Mouse (Mus musculus) 3134 (cell line): ENCODE data around the gene Wdr11.

Experiments used
- DNase-seq: peaks from one replicate; pipeline ENCODE4 v3.0.0-alpha.2; 2011; ENCODE audit warnings: low spot score; ENCODE audit not compliant: insufficient read length; ENCODE audit errors: extremely low read depth

Gene Wdr11

GRCm38 (mm10) chr7:129591371-129592131 is at the start of gene Wdr11:
Gene Wdr11 (plus strand): TSS chr7:129591863.
- peak; percentile 87 for DNase-seq

GRCm38 (mm10) chr7:129567541-129567940 is 24.1 kb upstream of the Wdr11 start:
- DNase-seq = no peak

- DNase-seq = no peak
Measured at GRCm38 (mm10) chr7:129568338-129568737, 23.3 kb upstream of the Wdr11 start.

DNA sequence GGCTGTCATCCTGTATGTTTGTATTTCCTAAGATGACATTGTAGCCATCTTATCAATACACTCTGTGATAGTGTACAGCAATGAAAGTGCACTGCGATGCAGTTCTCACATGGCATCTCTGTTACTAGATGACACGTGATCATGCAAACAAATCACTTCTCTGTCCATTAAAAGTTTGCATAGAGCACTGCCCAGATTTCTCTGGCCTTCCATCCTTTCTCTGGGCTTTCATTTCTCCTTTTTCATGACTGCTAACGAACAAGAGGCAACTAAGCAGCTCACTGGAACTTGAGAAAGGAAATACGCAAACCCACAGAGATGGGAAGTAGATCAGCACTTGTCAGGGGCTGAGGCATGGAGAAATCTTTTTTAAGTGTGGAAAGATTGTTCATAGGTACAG is 17.2 kb upstream of the Wdr11 start:
- DNase-seq = no peak

- DNase-seq = no peak
Measured at GRCm38 (mm10) chr7:129575110-129575784, 16.4 kb upstream of the Wdr11 start.

GRCm38 (mm10) chr7:129592132-129592745 is 576 bp downstream of the Wdr11 start:
- DNase-seq = no peak

DNA sequence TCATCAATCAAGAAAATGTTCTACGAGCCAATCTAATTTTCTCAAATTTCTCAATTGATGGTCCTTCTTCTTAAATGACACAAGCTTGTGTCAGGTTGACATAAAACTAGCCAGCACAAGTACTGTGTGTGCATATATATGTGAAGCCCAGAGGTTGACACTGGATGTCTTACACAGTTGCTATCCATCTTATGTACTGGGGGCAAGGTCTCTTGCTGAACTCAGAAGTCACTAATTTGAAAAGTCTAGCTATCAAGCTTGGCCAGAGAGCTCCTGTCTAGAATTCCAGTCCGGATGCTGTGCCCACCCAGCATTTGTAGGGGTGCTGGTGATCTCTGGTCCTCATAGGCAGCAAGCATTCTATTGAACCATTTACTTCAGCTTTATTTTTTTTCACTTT is 5.5 kb downstream of the Wdr11 start:
- no peak for DNase-seq

DNA sequence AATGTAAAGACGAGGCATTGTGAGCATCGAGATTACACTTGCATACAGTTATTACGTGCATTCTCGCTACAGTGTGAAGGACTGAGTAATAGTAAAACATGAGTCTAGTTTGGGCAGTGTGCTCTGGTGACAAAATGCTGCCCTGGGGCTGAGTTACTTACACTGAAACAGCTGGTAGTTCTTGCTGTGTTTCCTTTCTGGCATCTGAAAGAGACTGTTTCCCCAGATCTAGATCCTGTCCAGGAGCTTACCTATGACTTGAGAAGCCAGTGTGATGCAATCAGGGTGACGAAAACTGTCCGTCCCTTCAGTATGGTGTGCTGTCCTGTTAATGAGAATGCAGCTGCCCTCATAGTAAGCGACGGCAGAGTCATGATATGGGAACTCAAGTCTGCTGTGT is 14.6 kb downstream of the Wdr11 start:
- DNase-seq = no peak

DNA sequence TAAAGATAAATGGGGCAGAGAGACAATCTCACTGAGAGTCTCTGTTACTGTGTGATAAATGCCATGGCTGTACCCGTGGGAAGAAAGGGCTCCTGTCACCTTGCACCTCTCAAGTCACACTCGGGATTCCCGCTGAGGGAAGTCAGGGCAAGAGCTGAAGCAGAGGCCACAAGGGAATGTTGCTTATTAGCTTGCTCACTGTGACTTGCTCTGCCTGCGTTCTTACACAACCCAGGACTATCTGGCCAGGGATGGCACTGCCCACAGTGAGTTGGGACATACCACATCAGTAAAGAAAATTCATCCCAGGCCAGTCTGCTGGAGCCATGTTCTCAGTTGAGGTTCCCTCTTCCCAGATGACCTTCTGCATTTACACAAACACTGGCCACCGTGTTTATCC is 29.5 kb downstream of the Wdr11 start:
- DNase-seq = no peak

DNA sequence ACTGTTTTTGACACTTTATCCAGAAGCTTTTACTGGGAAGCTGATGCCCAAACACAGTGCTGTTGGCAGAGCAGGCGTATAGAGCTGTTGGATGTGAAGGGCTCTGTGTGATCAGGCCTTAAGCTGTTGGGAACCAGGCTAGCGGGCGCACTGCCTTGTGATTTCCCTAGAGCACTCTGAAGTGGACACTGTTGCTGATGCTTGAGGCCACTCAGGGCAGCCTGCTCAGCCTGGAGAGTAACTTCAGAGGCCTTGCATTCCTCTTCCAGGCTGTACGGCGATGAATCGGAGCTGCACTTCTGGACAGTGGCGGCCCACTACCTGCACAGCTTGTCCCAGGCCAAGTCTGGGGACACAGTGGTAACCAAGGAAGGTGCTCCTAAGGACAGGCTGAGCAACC is 38.7 kb downstream of the Wdr11 start:
- no peak for DNase-seq

- no peak for DNase-seq
Measured at GRCm38 (mm10) chr7:129631453-129631852, 39.8 kb downstream of the Wdr11 start.

- DNase-seq = no peak
Measured at GRCm38 (mm10) chr7:129635898-129636640, 44.4 kb downstream of the Wdr11 start.

DNA sequence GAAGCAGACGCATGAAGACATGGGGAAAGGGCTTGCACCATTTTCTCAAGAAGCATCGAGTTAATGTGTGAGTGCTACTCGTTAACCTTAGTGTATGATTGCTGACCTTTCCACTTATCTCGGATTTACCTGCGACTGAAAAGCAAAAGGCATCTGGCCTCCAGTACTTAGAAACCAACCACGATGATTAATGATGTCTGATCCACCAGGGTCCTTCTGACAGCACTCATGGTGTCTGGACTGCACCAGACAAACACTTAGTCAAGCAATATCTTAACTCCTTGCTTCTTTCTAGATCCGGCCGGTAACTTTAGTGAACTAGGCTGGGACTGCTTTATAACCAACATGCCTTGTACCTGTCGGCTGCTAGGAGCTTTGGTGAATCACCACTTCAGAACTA is 45.3 kb downstream of the Wdr11 start:
- DNase-seq = no peak

DNA sequence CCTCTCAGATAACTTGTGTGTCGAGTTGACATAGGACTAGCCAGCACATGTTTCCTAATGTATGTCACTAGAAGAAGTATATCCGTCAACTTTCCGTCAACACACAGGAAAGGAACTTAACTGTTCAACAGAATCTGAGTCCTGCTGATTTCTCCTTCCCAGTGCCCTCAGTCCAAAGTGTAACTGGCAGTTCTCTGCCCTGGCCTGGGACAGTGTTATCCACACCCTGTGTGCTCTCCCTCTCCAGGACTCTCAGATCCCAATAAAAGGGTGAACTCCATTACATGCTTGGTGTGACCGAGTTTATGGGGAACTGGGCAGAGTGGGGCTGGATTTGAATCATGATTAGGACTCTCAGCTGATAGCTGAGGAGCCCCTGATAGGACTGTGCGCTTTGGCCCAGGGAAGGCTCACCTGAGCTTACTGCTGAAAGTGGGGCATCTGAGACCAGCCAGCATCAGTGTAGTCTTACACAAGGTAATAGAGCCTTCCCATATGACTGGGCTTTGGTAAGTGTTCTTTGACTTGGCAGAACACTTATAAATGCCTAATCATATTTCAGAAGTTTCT is 46.3 kb downstream of the Wdr11 start:
- no peak for DNase-seq

GRCm38 (mm10) chr7:129639006-129639405 is 47.3 kb downstream of the Wdr11 start:
- DNase-seq = no peak

DNA sequence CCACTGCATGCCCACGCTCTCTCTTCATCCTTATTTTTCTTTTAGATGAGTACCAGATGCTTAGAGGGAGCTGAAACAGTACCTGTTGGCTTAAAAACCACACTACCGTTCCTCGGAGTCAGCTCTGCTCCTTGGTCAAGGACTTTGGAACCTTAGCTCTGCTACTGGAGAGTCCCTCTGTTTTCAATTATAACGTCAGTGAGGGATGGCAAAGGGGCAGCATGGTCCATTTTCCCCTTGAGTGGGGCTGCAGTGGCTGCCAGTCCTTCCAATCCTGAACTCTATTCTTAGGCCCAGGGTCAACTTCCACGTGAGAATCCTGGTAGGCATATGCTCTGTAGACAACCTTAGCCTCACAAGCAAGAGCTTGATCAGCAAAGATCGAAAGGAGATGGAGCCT is 48.2 kb downstream of the Wdr11 start:
- no peak for DNase-seq

DNA sequence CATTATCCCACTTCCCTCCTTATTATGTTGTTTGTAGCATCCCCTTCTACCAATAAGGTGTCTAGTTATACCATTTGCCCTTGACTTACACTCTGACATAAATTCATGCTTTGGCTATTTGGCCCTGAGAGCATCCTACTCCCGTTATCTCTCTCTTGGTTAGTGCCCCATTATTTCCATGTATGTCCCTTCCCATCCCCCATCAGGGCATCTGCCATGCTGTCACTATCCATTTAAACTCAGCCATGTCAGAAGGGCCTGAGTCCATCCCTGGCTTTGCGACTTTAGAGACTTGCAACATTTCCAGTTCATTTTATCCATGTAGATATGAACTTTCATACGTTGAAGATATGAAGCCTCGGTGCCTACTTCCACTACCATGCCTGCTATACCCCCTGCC is 51.6 kb downstream of the Wdr11 start:
- no peak for DNase-seq

DNA sequence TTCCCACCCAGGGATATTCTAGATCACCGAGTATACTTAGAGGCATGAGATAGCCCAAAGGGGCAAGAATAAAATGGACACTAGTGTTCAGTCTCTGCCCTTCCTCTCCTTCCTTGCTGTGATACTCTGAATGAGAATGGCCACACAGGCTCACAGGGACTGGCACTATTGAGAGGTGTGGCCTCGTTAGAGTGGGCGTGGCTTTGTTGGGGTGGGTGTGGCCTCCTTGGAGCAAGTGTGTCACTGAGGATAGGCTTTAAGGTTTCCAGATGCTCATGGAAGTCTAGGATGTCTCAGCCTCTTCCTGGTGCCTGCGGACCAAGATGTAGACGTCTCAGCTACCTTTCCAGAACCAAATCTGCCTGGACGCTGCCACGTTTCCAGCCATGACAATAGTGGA is 56.1 kb downstream of the Wdr11 start:
- DNase-seq = no peak

GRCm38 (mm10) chr7:129648938-129649337 is 57.3 kb downstream of the Wdr11 start:
- DNase-seq = peak; percentile 22

DNA sequence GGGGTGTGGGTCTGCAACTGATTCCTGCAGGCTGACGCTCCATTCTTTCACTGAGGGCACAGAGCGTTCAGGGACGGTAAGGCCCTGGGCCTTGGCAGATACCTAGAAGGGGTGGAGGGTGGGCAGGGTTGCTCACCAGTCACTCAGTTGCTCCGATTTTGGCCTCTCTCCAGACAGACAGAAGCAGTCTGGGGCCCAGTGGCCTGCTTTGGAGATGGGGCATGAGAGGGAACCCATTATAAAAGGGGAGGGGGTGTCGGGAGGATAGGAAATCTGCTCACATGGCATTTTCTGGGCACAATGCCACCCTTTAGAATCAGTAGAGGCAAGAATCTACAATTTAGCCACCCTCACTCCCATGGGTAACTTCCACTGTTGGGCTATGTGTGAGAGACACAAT is 59.1 kb downstream of the Wdr11 start:
- DNase-seq = no peak

DNA sequence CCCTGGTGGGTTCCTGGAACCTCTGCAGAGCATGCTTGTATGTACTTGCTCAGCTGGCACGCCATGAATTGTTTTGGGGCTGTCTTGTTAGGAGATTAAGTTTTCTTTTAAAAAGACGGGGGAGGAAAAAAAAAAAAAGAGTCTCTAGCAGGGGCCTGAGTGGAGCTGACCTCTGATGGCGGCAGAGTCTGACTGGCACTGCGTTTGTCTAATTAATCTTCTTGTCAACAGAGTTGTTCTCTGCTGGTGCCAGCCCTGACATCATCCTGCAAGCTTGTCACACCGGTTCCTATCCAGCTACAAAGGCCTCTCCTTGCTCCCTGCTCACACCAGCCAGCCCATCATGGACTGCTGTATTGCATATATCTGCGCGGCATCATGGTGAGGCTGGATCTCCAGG is 60.1 kb downstream of the Wdr11 start:
- DNase-seq = no peak
